Mouse (Mus musculus): ENCODE data around the gene Rapgef3. TPM values are rescaled to one million over a fixed set of nuclear protein-coding genes. Genes with fewer than 3 reads are reported as not detected.
A peak's percentile ranks its signal among the peaks of the same experiment; 100 is the strongest.

The Rapgef3 gene
- polyA plus RNA-seq, 1 experiment: 6.6 TPM

DNA sequence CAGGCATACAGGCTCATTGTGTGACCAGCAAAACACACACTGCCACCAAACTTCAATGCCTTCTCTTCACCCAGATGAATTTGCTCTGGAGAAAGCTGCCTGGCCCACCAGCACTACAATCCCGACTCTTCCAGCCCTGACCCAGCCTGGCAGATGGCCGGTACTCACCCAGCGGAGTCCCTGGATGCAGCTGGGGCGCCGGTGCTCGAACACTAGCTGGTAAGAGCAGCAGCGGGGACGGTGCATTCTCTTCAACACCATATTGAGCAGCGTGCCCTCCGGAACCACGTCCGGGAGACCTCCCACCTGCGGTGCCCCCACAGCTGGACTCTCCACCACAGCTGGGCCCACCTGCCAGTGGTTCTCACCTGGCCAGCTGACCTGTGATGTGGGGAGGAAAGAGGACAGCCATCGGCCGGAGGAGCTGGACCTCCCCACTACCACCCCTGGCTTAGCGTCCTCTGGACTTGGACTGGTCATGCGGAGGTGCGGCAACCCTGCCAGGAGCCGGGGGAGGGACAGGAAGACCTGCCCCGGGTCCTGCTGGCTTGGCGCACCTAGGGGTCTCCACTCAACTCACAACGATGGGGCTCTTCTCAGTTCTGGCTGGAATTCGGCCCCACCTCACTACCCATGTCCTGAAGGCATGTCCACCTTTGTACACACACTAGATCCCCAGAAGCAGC, 1.0 kb downstream of the Rapgef3 start:
- H3K27ac ChIP-seq (replicated peaks; ENCODE audit: low read depth, low read length): peak overlapping the region; percentile 100
- peaks cover 6% of the 10 kb centered on the region; the same call in 1 of the 2 replicates for H3K4me1 ChIP-seq (ENCODE audit: control insufficient read depth, insufficient read depth, insufficient read length, low read length)
- H3K4me3 ChIP-seq (ENCODE audit: insufficient read depth, low read depth, low read length): peak overlapping the region; percentile 93

GRCm38 (mm10) chr15:97766194-97766593, 1.6 kb downstream of the Rapgef3 start:
- Histone ChIP-seq H3K4me3 (ENCODE audit: insufficient read depth, low read depth, low read length) (peak overlapping the region; percentile 93), H3K4me1 (ENCODE audit: control insufficient read depth, insufficient read depth, insufficient read length, low read length) (peaks cover 4% of the 10 kb centered on the region; the same call in 1 of the 2 replicates), H3K27ac (replicated peaks; ENCODE audit: low read depth, low read length) (peak overlapping the region; percentile 100)

GRCm38 (mm10) chr15:97765090-97765794, 2.5 kb downstream of the Rapgef3 start:
- H3K27ac ChIP-seq (replicated peaks; ENCODE audit: low read depth, low read length): peak overlapping the region; percentile 100
- peaks cover 2% of the 10 kb centered on the region; the same call in 1 of the 2 replicates for H3K4me1 ChIP-seq (ENCODE audit: control insufficient read depth, insufficient read depth, insufficient read length, low read length)
- H3K4me3 ChIP-seq (ENCODE audit: insufficient read depth, low read depth, low read length): peak overlapping the region; percentile 93

GRCm38 (mm10) chr15:97764532-97764931, 3.2 kb downstream of the Rapgef3 start:
- H3K27ac ChIP-seq (replicated peaks; ENCODE audit: low read depth, low read length): peak overlapping the region; percentile 100
- peaks cover 2% of the 10 kb centered on the region; the same call in 1 of the 2 replicates for H3K4me1 ChIP-seq (ENCODE audit: control insufficient read depth, insufficient read depth, insufficient read length, low read length)
- H3K4me3 ChIP-seq (ENCODE audit: insufficient read depth, low read depth, low read length): peak overlapping the region; percentile 93

- Histone ChIP-seq H3K4me3 (ENCODE audit: insufficient read depth, low read depth, low read length) (peak overlapping the region; percentile 23), H3K4me1 (ENCODE audit: control insufficient read depth, insufficient read depth, insufficient read length, low read length) (peaks cover 2% of the 10 kb centered on the region; the same call in 1 of the 2 replicates), H3K27ac (replicated peaks; ENCODE audit: low read depth, low read length) (peak overlapping the region; percentile 100)
Measured at GRCm38 (mm10) chr15:97763256-97764049, 4.3 kb downstream of the Rapgef3 start.

DNA sequence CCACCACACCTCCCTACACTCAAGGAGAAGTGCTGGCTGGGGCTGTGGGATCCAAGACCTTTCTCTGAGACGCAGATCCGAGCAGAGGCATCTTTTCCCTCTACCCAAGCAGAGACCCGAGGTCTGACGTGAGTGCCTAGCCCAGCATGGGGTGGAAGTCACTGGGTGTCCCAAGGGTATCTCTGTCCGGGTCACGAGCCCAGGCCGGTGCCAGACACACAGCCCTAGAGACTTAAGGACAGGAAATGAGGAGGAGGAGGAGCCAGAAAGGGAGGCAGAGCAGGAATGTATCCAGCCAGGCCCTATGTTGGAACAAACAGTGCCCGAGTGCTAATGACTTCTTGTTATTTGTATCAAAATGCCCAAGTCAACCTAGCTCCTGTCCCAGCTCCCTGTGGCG, 5.0 kb downstream of the Rapgef3 start:
- Histone ChIP-seq H3K4me1 (ENCODE audit: control insufficient read depth, insufficient read depth, insufficient read length, low read length) (peaks cover 2% of the 10 kb centered on the region; the same call in 1 of the 2 replicates), H3K27ac (replicated peaks; ENCODE audit: low read depth, low read length) (peak overlapping the region; percentile 74), H3K4me3 (ENCODE audit: insufficient read depth, low read depth, low read length) (peak overlapping the region; percentile 23)

- Histone ChIP-seq H3K4me3 (ENCODE audit: insufficient read depth, low read depth, low read length) (no peak overlapping the region), H3K4me1 (ENCODE audit: control insufficient read depth, insufficient read depth, insufficient read length, low read length) (peaks cover 4% of the 10 kb centered on the region; the same call in 1 of the 2 replicates), H3K27ac (replicated peaks; ENCODE audit: low read depth, low read length) (peak overlapping the region; percentile 72; the same call in 1 of the 2 replicates)
Measured at GRCm38 (mm10) chr15:97761438-97761837, 6.3 kb downstream of the Rapgef3 start.

GRCm38 (mm10) chr15:97760952-97761351, 6.8 kb downstream of the Rapgef3 start:
- Histone ChIP-seq H3K4me3 (ENCODE audit: insufficient read depth, low read depth, low read length) (no peak overlapping the region), H3K4me1 (ENCODE audit: control insufficient read depth, insufficient read depth, insufficient read length, low read length) (peaks cover 7% of the 10 kb centered on the region; the same call in 1 of the 2 replicates), H3K27ac (replicated peaks; ENCODE audit: low read depth, low read length) (no peak overlapping the region)

- Histone ChIP-seq H3K4me3 (ENCODE audit: insufficient read depth, low read depth, low read length) (no peak overlapping the region), H3K4me1 (ENCODE audit: control insufficient read depth, insufficient read depth, insufficient read length, low read length) (peaks cover 7% of the 10 kb centered on the region; the same call in 1 of the 2 replicates), H3K27ac (replicated peaks; ENCODE audit: low read depth, low read length) (no peak overlapping the region)
Measured at GRCm38 (mm10) chr15:97760006-97760405, 7.8 kb downstream of the Rapgef3 start.

DNA sequence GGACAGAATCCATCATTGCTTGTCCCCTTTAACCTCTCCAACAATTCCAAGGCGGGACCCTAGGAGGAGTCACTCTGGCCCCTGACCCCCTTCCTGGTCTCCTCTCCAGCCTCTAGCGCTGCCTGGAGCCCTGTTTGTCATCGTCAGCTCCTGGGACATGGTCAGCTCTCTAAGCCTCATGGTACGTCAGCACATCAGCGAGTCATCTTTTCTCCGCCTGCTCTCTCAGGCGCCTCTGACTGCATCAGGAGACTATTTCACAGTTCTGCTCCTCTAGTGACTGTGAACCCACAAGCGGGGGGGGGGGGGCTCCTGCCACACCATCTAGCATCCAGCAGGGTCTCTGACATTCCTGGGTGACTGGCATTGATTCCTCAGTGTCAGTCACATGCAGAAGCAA, 12.4 kb downstream of the Rapgef3 start:
- no peak overlapping the region for H3K27ac ChIP-seq (replicated peaks; ENCODE audit: low read depth, low read length)
- no peak overlapping the region for H3K4me3 ChIP-seq (ENCODE audit: insufficient read depth, low read depth, low read length)
- H3K4me1 ChIP-seq (ENCODE audit: control insufficient read depth, insufficient read depth, insufficient read length, low read length): peaks cover 16% of the 10 kb centered on the region

DNA sequence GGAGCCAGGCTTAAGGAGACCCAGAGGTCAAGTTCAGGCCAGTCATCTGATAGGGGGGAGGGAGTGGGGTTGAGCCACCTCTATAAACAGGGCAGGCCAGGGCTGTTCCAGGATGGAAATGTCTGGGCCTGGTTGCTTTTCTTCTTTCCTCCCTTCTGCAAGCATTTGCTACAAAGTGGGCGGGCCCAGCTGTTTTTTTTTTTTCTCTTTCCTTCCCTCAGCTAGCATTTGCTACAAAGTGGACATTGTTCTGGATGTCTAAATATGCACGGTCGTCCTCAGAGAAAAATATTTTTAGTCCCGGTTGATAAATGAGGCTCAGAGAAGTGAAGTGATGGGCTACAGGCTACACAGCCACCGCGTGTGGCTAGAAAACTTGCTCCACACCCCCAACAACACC, 13.3 kb downstream of the Rapgef3 start:
- no peak overlapping the region for H3K4me3 ChIP-seq (ENCODE audit: insufficient read depth, low read depth, low read length)
- peaks cover 16% of the 10 kb centered on the region for H3K4me1 ChIP-seq (ENCODE audit: control insufficient read depth, insufficient read depth, insufficient read length, low read length)
- H3K27ac ChIP-seq (replicated peaks; ENCODE audit: low read depth, low read length): 0 out of 2 replicates have a peak overlapping the region, but pooled peaks have one; percentile 12

GRCm38 (mm10) chr15:97752491-97752890, 15.3 kb downstream of the Rapgef3 start:
- Histone ChIP-seq H3K4me3 (ENCODE audit: insufficient read depth, low read depth, low read length) (no peak overlapping the region), H3K4me1 (ENCODE audit: control insufficient read depth, insufficient read depth, insufficient read length, low read length) (peaks cover 16% of the 10 kb centered on the region), H3K27ac (replicated peaks; ENCODE audit: low read depth, low read length) (peak overlapping the region; percentile 50; the same call in 1 of the 2 replicates)

- Histone ChIP-seq H3K27ac (replicated peaks; ENCODE audit: low read depth, low read length) (0 out of 2 replicates have a peak overlapping the region, but pooled peaks have one; percentile 51), H3K4me3 (ENCODE audit: insufficient read depth, low read depth, low read length) (no peak overlapping the region), H3K4me1 (ENCODE audit: control insufficient read depth, insufficient read depth, insufficient read length, low read length) (peaks cover 16% of the 10 kb centered on the region)
Measured at GRCm38 (mm10) chr15:97751676-97752075, 16.1 kb downstream of the Rapgef3 start.

DNA sequence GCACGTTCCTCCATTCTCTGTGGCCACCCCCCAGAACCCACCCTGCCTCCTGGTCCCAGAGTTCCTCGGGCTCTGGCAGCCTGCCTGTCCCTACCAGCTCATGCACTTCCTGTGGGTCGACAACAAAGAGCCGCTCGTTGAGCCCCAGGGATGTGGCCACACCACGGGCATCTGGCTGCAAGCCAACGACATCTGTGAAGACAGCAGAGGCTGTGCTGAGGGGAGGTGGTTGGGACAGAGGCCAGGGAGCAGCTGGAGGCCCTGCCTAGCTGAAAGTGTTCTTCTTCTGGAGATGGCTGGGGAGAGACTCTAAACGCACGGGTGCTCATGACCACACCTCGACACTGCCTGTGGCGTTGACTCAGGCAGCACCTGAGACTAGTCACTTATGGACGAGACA, 17.1 kb downstream of the Rapgef3 start:
- H3K4me1 ChIP-seq (ENCODE audit: control insufficient read depth, insufficient read depth, insufficient read length, low read length): peaks cover 12% of the 10 kb centered on the region
- H3K27ac ChIP-seq (replicated peaks; ENCODE audit: low read depth, low read length): peak overlapping the region; percentile 57
- no peak overlapping the region for H3K4me3 ChIP-seq (ENCODE audit: insufficient read depth, low read depth, low read length)

DNA sequence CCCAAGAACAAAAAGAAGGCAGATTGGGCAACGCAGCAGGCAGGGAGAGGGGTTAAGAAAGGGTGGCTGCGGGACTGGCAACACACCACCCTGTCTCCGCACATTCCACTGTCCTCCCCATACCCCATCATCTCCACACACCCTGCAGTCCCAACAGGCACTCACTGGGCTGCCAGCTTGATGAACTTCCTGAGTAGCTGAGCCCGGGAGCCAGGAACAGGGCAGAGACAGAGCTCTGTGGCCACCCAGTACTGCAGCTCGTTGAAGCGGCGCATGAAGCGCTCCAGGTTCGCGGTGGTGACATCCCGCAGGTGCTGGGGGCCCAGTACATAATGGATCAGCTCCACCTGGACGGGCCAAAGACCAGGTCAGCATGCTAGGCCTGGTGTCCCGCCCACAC, 17.9 kb downstream of the Rapgef3 start:
- no peak overlapping the region for H3K4me3 ChIP-seq (ENCODE audit: insufficient read depth, low read depth, low read length)
- no peak overlapping the region for H3K27ac ChIP-seq (replicated peaks; ENCODE audit: low read depth, low read length)
- peaks cover 12% of the 10 kb centered on the region for H3K4me1 ChIP-seq (ENCODE audit: control insufficient read depth, insufficient read depth, insufficient read length, low read length)

Data from brown adipose tissue, adult 24 weeks (tissue).